In the genomic region with DNA sequence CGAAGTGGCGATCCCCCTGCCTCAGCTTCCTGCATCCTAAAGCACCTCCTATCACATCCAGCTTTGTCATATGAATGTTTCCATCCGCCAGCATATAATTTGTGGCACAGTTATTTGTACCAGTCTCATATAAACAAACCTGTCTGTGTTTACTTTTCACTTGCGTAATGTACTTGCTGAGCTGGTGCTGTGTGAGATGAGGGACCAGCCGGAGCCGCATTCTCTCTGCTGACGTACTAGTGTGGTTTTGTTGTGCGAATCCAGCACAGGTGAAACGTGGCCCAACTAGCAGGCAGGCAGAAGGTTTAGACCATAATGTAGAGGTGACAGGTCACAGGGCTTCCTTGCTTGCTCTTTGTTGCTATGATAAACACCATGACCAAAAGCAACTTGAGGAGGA, we compare ENCODE assay signal across 19 mouse cellular contexts.
A peak's percentile ranks its signal among the peaks of the same experiment; 100 is the strongest.
DNase-seq lines count a peak whose midpoint lies in the region; ATAC-seq and TF ChIP-seq lines count a peak whose summit lies in the region.
"Had no signal": no experiment of that assay in that cellular context is flagged by ENCODE, and none has a peak within 500 bp of the region (broad histone marks: within the 10 kb centered on the region; RNA-seq: fewer than 3 reads in every experiment).

No protein-coding gene starts in this region.

- peaks cover 6% of the 10 kb centered on the region; the same call in 1 of the 2 replicates for H3K4me1 ChIP-seq in liver, postnatal 0 days (ENCODE audit: insufficient read depth)
- H3K4me1 ChIP-seq in liver, embryonic 12.5 days = no peaks in the 10 kb centered on the region
- H3K4me1 ChIP-seq in lung, adult 2 months (ENCODE audit: control insufficient read depth, insufficient read depth, low read length) = peaks cover 5% of the 10 kb centered on the region; the same call in 1 of the 2 replicates

- peak overlapping the region; percentile 80 for H3K27ac ChIP-seq in liver, postnatal 0 days (ENCODE audit: low read depth)
- no peak overlapping the region for H3K27ac ChIP-seq in liver, embryonic 12.5 days
- H3K27ac ChIP-seq: embryonic facial prominence, embryonic 12.5 days; embryonic facial prominence, embryonic 15.5 days; gastrocnemius, adult 2 months; hindbrain, embryonic 12.5 days had no signal

- H3K9me3 ChIP-seq in liver, postnatal 0 days (ENCODE audit: low read length) = no peaks in the 10 kb centered on the region
- no peaks in the 10 kb centered on the region for H3K9me3 ChIP-seq in liver, embryonic 12.5 days (replicated peaks)
- H3K9me3 ChIP-seq: embryonic facial prominence, embryonic 12.5 days; embryonic facial prominence, embryonic 15.5 days; hindbrain, embryonic 12.5 days had no signal

- H3K9ac ChIP-seq in liver, postnatal 0 days (replicated peaks) = no peak overlapping the region
- H3K9ac ChIP-seq in liver, embryonic 12.5 days = no peak overlapping the region
- H3K9ac ChIP-seq: embryonic facial prominence, embryonic 12.5 days; embryonic facial prominence, embryonic 15.5 days; forebrain, postnatal 0 days; hindbrain, embryonic 12.5 days had no signal

- no peaks in the 10 kb centered on the region for H3K27me3 ChIP-seq in liver, postnatal 0 days (ENCODE audit: insufficient read depth, low read length)
- no peaks in the 10 kb centered on the region for H3K27me3 ChIP-seq in liver, embryonic 12.5 days (replicated peaks)
- H3K27me3 ChIP-seq: embryonic facial prominence, embryonic 12.5 days; embryonic facial prominence, embryonic 15.5 days; hindbrain, embryonic 12.5 days had no signal

- TF ChIP-seq CTCF in liver, postnatal 0 days (IDR thresholded peaks at IDR 0.05; ENCODE audit: low read depth) = no peak
- no peak for TF ChIP-seq CTCF in lung, adult 2 months (IDR thresholded peaks at IDR 0.05; ENCODE audit: insufficient read depth, low read length)

- peak; percentile 94 for ATAC-seq in liver, postnatal 0 days
- no peak for ATAC-seq in liver, embryonic 12.5 days
- no peak for ATAC-seq in megakaryocyte-erythroid progenitor cell, adult 5-6 weeks (replicated peaks; ENCODE audit: low FRiP score, low TSS enrichment, poor library complexity, severe bottlenecking)
- ATAC-seq: CD4-positive, CD25-positive, alpha-beta regulatory T cell, adult 4 months; forebrain, embryonic 14.5 days; forebrain, postnatal 0 days had no signal

- H3K36me3 ChIP-seq in liver, postnatal 0 days (replicated peaks; ENCODE audit: insufficient read depth, low read length) = no peaks in the 10 kb centered on the region
- H3K36me3 ChIP-seq in liver, embryonic 12.5 days = no peaks in the 10 kb centered on the region
- H3K36me3 ChIP-seq: embryonic facial prominence, embryonic 12.5 days; embryonic facial prominence, embryonic 15.5 days; hindbrain, embryonic 12.5 days had no signal

- TF ChIP-seq POLR2A in lung, adult 2 months (IDR thresholded peaks at IDR 0.05; ENCODE audit: borderline replicate concordance, extremely low read depth, low read depth, low read length) = no peak

- 69% methylated on average over 9 of the region's 9 CpGs for WGBS in liver, postnatal 0 days (ENCODE audit: insufficient replicate concordance)
- WGBS in liver, embryonic 12.5 days (ENCODE audit: insufficient replicate concordance) = 76% methylated on average over 9 of the region's 9 CpGs
- 50% methylated on average over 9 of the region's 9 CpGs for WGBS in lung, adult 2 months

- no peak overlapping the region for H3K4me3 ChIP-seq in liver, postnatal 0 days (ENCODE audit: low read depth, low read length)
- no peak overlapping the region for H3K4me3 ChIP-seq in liver, embryonic 12.5 days
- H3K4me3 ChIP-seq in lung, adult 2 months (replicated peaks; ENCODE audit: extremely low read depth, low read depth, low read length) = no peak overlapping the region
- H3K4me3 ChIP-seq: embryonic facial prominence, embryonic 12.5 days; embryonic facial prominence, embryonic 15.5 days; gastrocnemius, adult 2 months; hindbrain, embryonic 12.5 days had no signal

- no peak overlapping the region for H3K4me2 ChIP-seq in liver, postnatal 0 days (ENCODE audit: low read depth, low read length)
- H3K4me2 ChIP-seq in liver, embryonic 12.5 days = no peak overlapping the region
- H3K4me2 ChIP-seq: embryonic facial prominence, embryonic 12.5 days; embryonic facial prominence, embryonic 15.5 days; heart, embryonic 11.5 days; hindbrain, embryonic 12.5 days had no signal

- peak; percentile 45 for DNase-seq in liver, postnatal 0 days
- peak; percentile 9 for DNase-seq in lung, postnatal 25 days (ENCODE audit: low spot score)
- DNase-seq in lung, adult 2 months = no peak
- DNase-seq in yolk sac, embryonic 10.5 days (ENCODE audit: low spot score) = peak; percentile 9
- DNase-seq: adrenal gland, adult 2 months; adrenal gland, postnatal 14 days; cerebellum, adult 11 months; cerebellum, adult 9-11 months; forebrain, postnatal 0 days; gastrocnemius, adult 2 months; gastrocnemius, postnatal 14 days had no signal

- TF ChIP-seq EP300 in liver, postnatal 0 days (IDR thresholded peaks at IDR 0.05; ENCODE audit: low read depth) = no peak
